Mouse (Mus musculus): Measurements from ENCODE around the gene Art4. TPM values are rescaled to one million over a fixed set of nuclear protein-coding genes. Genes with fewer than 3 reads are reported as not detected.

Gene Art4
- polyA plus RNA-seq, 1 experiment from 2014 or later, result 0.20 TPM

DNA sequence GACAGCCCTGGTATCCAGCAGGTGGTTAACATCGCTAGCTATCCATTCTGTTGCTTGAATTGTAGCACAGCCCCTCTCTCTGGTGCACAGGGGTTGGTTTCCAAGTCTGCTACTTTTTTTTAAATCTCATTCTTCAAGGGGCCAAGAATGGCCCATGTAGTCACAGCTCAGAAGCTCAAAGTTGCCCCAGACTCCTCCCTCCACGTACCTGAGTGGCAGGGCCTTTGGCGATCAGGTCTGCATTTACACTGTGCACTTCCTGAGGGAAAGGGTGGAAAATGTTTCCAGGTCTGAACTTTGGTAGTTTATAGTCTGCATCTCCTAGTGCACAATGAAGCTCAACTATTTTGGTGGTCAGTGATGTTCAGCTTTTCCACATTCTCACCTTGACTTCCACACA lies 10.3 kb downstream of the Art4 start:
- H3K27me3 ChIP-seq (ENCODE audit: control insufficient read depth, insufficient read depth, low read depth, low read length), result no peaks in the 10 kb centered on the region
- H3K36me3 ChIP-seq (ENCODE audit: control insufficient read depth, insufficient read depth, low read length), result no peaks in the 10 kb centered on the region
- no peak for ATAC-seq
- no peak overlapping the region for H3K27ac ChIP-seq (ENCODE audit: low read length)
- no peaks in the 10 kb centered on the region for H3K4me1 ChIP-seq (ENCODE audit: control insufficient read depth, insufficient read depth, low read length)
- H3K9me3 ChIP-seq (replicated peaks; ENCODE audit: control insufficient read depth, low read length, poor library complexity, severe bottlenecking), result no peaks in the 10 kb centered on the region
- WGBS, result 97% methylated on average over 3 of the region's 3 CpGs
- H3K4me3 ChIP-seq (ENCODE audit: low read depth, low read length), result no peak overlapping the region
- no peak overlapping the region for H3K4me2 ChIP-seq (ENCODE audit: low read length)
- H3K9ac ChIP-seq (ENCODE audit: low read depth, low read length), result no peak overlapping the region

DNA sequence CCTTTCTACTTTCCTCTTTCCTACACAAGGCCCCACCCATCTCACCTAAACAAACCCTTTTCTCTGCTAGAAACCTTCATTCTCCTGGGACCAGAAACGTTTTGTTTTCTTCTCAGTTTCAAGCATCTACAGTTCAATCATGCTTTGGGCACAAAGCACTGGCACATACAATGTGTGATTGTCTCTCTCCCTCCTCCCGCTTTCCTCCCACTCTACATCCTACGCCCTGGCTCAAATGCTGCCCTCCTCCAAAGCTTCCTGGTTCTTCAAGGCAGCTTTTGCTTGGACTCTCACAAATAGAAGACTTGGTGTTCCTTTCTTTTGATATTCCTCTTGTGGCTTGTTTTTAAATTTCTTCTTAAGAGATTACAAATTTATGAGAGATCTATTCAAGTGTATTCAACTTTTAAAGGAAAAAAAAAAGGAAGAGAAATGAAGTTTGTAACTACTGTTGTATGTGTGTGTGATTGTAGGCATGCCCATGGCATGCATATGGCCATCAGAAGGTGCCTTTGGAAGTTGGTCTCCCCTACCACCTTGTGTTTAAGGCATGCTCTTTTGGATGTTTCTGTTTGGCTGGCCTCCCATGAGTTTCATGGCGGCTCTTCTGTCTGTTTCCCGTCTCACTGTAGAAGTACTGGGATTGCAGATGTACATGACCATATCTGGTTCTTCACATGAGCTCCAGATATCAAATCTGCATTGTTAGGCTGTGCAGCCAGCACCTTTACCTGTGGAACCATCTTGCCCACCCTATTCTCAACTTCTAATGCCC lies 11.6 kb downstream of the Art4 start:
- H3K27me3 ChIP-seq (ENCODE audit: control insufficient read depth, insufficient read depth, low read depth, low read length), result no peaks in the 10 kb centered on the region
- H3K9ac ChIP-seq (ENCODE audit: low read depth, low read length), result no peak overlapping the region
- H3K36me3 ChIP-seq (ENCODE audit: control insufficient read depth, insufficient read depth, low read length), result no peaks in the 10 kb centered on the region
- no peak overlapping the region for H3K27ac ChIP-seq (ENCODE audit: low read length)
- H3K4me1 ChIP-seq (ENCODE audit: control insufficient read depth, insufficient read depth, low read length), result no peaks in the 10 kb centered on the region
- no peaks in the 10 kb centered on the region for H3K9me3 ChIP-seq (replicated peaks; ENCODE audit: control insufficient read depth, low read length, poor library complexity, severe bottlenecking)
- H3K4me3 ChIP-seq (ENCODE audit: low read depth, low read length), result no peak overlapping the region
- no peak overlapping the region for H3K4me2 ChIP-seq (ENCODE audit: low read length)
- ATAC-seq, result no peak
- whole genome bisulfite sequencing, result 73% methylated on average over 5 of the region's 5 CpGs

DNA sequence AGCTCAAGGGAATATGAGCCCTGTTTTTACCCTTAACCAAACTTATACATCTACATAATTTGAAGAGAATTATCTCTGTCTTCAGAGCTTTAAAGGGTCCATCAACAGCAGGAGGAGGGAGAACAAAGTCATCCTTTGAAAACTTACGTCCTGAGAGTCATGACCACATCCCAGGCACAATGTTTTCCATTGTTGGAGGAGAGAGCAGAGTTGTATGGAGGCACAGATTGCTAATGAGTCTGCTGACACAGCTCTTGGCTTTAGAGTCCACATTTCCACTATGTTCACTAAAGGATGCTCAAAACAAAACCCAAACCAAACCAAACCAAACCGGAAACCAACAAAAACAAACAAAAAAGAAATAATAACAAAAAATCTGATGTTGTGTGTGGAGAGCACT lies 12.6 kb downstream of the Art4 start:
- no peak overlapping the region for H3K27ac ChIP-seq (ENCODE audit: low read length)
- no peaks in the 10 kb centered on the region for H3K27me3 ChIP-seq (ENCODE audit: control insufficient read depth, insufficient read depth, low read depth, low read length)
- H3K4me3 ChIP-seq (ENCODE audit: low read depth, low read length), result no peak overlapping the region
- no peak overlapping the region for H3K9ac ChIP-seq (ENCODE audit: low read depth, low read length)
- 59% methylated on average over 2 of the region's 2 CpGs for WGBS
- no peaks in the 10 kb centered on the region for H3K36me3 ChIP-seq (ENCODE audit: control insufficient read depth, insufficient read depth, low read length)
- H3K9me3 ChIP-seq (replicated peaks; ENCODE audit: control insufficient read depth, low read length, poor library complexity, severe bottlenecking), result no peaks in the 10 kb centered on the region
- no peak for ATAC-seq
- no peaks in the 10 kb centered on the region for H3K4me1 ChIP-seq (ENCODE audit: control insufficient read depth, insufficient read depth, low read length)
- no peak overlapping the region for H3K4me2 ChIP-seq (ENCODE audit: low read length)

DNA sequence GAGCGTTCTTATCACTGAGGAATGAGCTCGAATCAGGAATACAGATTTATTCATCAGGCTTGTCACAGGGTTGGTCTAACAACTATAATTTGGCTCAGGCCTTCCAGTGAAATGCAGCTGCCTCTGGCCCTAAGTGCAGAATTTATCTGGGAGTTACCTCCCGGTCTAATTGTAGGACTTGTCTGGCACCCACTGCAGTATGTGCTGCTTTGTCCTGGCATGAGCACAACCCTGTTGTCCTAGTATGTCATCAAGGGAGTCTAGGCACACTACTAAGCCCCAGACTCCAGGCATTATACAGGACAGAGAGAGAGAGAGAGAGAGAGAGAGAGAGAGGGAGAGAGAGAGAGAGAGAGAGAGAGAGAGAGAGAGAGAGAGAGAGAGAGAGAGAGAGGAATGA lies 20.2 kb downstream of the Art4 start:
- no peak overlapping the region for H3K4me3 ChIP-seq (ENCODE audit: low read depth, low read length)
- H3K4me1 ChIP-seq (ENCODE audit: control insufficient read depth, insufficient read depth, low read length), result no peaks in the 10 kb centered on the region
- no peaks in the 10 kb centered on the region for H3K9me3 ChIP-seq (replicated peaks; ENCODE audit: control insufficient read depth, low read length, poor library complexity, severe bottlenecking)
- 84% methylated on average over 3 of the region's 3 CpGs for WGBS
- no peaks in the 10 kb centered on the region for H3K27me3 ChIP-seq (ENCODE audit: control insufficient read depth, insufficient read depth, low read depth, low read length)
- H3K9ac ChIP-seq (ENCODE audit: low read depth, low read length), result no peak overlapping the region
- H3K27ac ChIP-seq (ENCODE audit: low read length), result no peak overlapping the region
- H3K4me2 ChIP-seq (ENCODE audit: low read length), result no peak overlapping the region
- no peak for ATAC-seq
- no peaks in the 10 kb centered on the region for H3K36me3 ChIP-seq (ENCODE audit: control insufficient read depth, insufficient read depth, low read length)

DNA sequence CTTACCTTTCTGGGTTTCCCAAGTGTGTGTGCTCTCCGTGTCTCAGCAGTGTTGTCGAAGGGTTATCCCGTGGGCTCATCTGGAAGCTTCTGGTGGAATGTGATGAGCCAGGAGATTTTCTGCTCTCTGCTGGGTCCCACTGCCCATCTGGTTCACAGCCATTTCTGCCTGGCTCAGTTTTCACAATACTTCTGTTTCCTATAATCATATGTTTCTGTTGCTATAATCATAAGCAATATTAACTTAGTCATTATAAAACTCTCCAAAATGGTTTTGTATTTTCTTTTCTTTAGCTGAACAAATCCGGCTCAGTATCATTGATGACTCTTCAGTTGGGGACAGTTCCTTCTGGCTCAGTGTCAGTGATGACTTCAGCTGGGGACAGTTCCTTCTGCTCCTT lies 22.2 kb downstream of the Art4 start, which contains the start of gene Smco3:
Smco3 (minus strand) TSS at position 101 of the 400 bp plus-strand sequence.
- 57% methylated on average over 4 of the region's 4 CpGs for WGBS
- Histone ChIP-seq H3K4me1 (ENCODE audit: control insufficient read depth, insufficient read depth, low read length) (no peaks in the 10 kb centered on the region), H3K27ac (ENCODE audit: low read length) (no peak within 1 kb of the TSS), H3K4me2 (ENCODE audit: low read length) (0 out of 2 replicates have a peak within 1 kb of the TSS, but pooled peaks have one; percentile 12), H3K4me3 (ENCODE audit: low read depth, low read length) (no peak within 1 kb of the TSS), H3K9ac (ENCODE audit: low read depth, low read length) (no peak within 1 kb of the TSS), H3K27me3 (ENCODE audit: control insufficient read depth, insufficient read depth, low read depth, low read length) (peaks cover 7% of the 10 kb centered on the region; the same call in 1 of the 2 replicates), H3K9me3 (replicated peaks; ENCODE audit: control insufficient read depth, low read length, poor library complexity, severe bottlenecking) (no peaks in the 10 kb centered on the region), H3K36me3 (ENCODE audit: control insufficient read depth, insufficient read depth, low read length) (no peaks in the 10 kb centered on the region)
- ATAC-seq, result no peak

DNA sequence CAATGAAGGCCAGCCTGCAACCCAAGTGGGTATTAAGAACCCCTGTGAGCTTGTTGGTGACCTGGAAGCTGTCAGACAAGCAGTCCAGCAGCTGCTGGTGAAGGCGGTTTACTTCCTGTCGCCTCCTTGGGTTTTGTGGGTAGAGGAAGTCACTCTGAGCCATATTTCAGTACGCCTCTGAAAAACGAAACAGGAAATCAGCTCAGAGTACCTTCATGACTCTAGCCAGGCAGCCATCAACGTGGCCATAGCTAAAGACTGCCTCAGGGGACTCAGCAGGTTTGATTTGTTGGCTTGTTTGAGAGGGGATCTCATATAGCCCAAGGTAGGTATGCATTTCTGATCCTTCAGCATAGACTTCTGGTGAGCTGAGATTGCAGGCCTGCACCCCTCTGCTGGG lies 25.8 kb downstream of the Art4 start:
- Histone ChIP-seq H3K4me3 (ENCODE audit: low read depth, low read length) (no peak overlapping the region), H3K4me1 (ENCODE audit: control insufficient read depth, insufficient read depth, low read length) (peaks cover 8% of the 10 kb centered on the region), H3K4me2 (ENCODE audit: low read length) (no peak overlapping the region), H3K27me3 (ENCODE audit: control insufficient read depth, insufficient read depth, low read depth, low read length) (peaks cover 7% of the 10 kb centered on the region; the same call in 1 of the 2 replicates), H3K9ac (ENCODE audit: low read depth, low read length) (no peak overlapping the region), H3K27ac (ENCODE audit: low read length) (no peak overlapping the region), H3K36me3 (ENCODE audit: control insufficient read depth, insufficient read depth, low read length) (no peaks in the 10 kb centered on the region), H3K9me3 (replicated peaks; ENCODE audit: control insufficient read depth, low read length, poor library complexity, severe bottlenecking) (no peaks in the 10 kb centered on the region)
- ATAC-seq, result no peak
- 81% methylated on average over 5 of the region's 5 CpGs for WGBS

DNA sequence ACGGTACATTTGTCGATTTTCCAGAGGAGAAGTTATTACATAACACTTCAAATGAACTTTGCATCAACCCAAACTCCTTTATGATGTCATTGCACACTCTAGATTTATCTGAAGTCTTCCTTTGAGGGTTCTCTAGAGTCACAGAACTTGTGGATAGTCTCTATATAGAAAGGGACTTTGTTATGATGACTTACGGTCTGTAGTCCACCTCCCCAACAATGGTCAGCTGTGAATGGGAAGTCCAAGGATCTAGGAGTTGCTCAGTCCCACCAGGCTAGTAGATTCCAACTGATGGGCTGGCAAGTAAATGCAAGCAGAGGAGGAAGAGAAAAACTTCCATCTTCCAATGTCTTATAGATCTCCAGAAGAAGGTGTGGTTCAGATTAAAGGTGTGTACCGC lies 28.9 kb downstream of the Art4 start:
- WGBS, result 36% methylated on average over 4 of the region's 4 CpGs
- peak overlapping the region; percentile 57; the same call in 1 of the 2 replicates for H3K9ac ChIP-seq (ENCODE audit: low read depth, low read length)
- H3K27ac ChIP-seq (ENCODE audit: low read length), result peak overlapping the region; percentile 87
- H3K4me3 ChIP-seq (ENCODE audit: low read depth, low read length), result peak overlapping the region; percentile 100
- ATAC-seq, result no peak
- peaks cover 11% of the 10 kb centered on the region; the same call in 1 of the 2 replicates for H3K36me3 ChIP-seq (ENCODE audit: control insufficient read depth, insufficient read depth, low read length)
- peaks cover 11% of the 10 kb centered on the region for H3K4me1 ChIP-seq (ENCODE audit: control insufficient read depth, insufficient read depth, low read length)
- peak overlapping the region; percentile 61 for H3K4me2 ChIP-seq (ENCODE audit: low read length)
- H3K27me3 ChIP-seq (ENCODE audit: control insufficient read depth, insufficient read depth, low read depth, low read length), result peaks cover 7% of the 10 kb centered on the region; the same call in 1 of the 2 replicates
- H3K9me3 ChIP-seq (replicated peaks; ENCODE audit: control insufficient read depth, low read length, poor library complexity, severe bottlenecking), result no peaks in the 10 kb centered on the region

DNA sequence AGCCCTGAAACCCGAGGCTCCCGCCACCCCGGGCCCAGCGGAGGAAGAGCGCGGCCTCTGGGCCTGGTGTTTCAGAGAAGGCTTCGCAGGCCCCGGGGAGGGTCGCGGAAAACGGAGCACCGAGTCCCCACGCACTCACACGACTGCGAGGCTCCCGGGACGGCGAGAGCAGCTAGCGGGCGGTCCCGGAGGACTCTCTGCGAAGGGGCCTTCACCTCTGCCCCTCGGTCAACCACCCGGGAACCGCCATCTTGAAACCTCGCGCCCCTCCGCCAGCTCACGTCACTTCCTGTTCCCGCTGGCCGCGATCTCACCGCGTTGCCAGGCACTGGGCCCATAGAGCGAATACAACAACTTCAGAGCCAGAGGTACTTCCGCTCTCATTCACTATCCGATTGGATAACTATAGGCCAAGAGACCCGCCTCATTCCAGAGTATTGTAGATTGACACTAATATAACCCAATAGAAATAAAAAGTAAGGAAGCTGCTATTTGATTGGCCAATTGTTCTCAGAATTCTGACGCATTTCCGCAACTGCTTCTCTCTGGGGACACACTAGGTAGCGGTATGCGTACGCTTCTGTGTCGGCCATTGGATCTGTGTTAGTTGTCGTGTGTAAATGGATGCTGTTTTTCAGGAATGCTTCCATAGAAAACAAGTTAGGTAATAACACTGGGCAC lies 29.5 kb downstream of the Art4 start, which contains the start of gene Wbp11:
Wbp11 (minus strand) TSS at position 353 of the 681 bp plus-strand sequence.
- Histone ChIP-seq H3K36me3 (ENCODE audit: control insufficient read depth, insufficient read depth, low read length) (peaks cover 12% of the 10 kb centered on the region), H3K4me3 (ENCODE audit: low read depth, low read length) (peak within 1 kb of the TSS; percentile 100), H3K4me1 (ENCODE audit: control insufficient read depth, insufficient read depth, low read length) (peaks cover 11% of the 10 kb centered on the region), H3K27ac (ENCODE audit: low read length) (peak within 1 kb of the TSS; percentile 87), H3K27me3 (ENCODE audit: control insufficient read depth, insufficient read depth, low read depth, low read length) (peaks cover 7% of the 10 kb centered on the region; the same call in 1 of the 2 replicates), H3K9me3 (replicated peaks; ENCODE audit: control insufficient read depth, low read length, poor library complexity, severe bottlenecking) (no peaks in the 10 kb centered on the region), H3K4me2 (ENCODE audit: low read length) (peak within 1 kb of the TSS; percentile 77), H3K9ac (ENCODE audit: low read depth, low read length) (peak within 1 kb of the TSS; percentile 98)
- under 1% methylated on average over 45 of the region's 45 CpGs for WGBS
- peak; percentile 100 for ATAC-seq

DNA sequence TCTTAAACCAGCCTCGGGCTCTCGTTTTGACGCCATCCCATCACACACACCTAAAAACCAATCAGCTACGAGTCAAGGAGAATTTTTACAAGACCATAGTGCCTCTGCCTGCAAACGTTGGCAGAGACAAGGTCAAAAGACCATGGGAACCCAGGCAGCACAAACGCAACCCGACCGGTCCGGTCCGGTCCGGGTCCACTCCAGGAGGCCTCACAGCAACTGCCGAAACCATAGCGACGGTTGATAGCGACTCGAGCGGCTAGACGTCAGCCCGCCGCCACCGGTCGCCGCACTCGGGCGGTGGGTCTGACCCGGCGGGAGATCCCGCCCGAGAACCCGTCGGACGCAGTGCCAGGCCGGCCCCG lies 30.0 kb downstream of the Art4 start, which contains the start of gene BC049715:
BC049715 (plus strand) TSS at position 111 of the 365 bp plus-strand sequence.
- H3K9me3 ChIP-seq (replicated peaks; ENCODE audit: control insufficient read depth, low read length, poor library complexity, severe bottlenecking), result no peaks in the 10 kb centered on the region
- H3K4me3 ChIP-seq (ENCODE audit: low read depth, low read length), result peak within 1 kb of the TSS; percentile 100
- peaks cover 7% of the 10 kb centered on the region; the same call in 1 of the 2 replicates for H3K27me3 ChIP-seq (ENCODE audit: control insufficient read depth, insufficient read depth, low read depth, low read length)
- peak within 1 kb of the TSS; percentile 87 for H3K27ac ChIP-seq (ENCODE audit: low read length)
- peaks cover 11% of the 10 kb centered on the region for H3K4me1 ChIP-seq (ENCODE audit: control insufficient read depth, insufficient read depth, low read length)
- peaks cover 17% of the 10 kb centered on the region for H3K36me3 ChIP-seq (ENCODE audit: control insufficient read depth, insufficient read depth, low read length)
- ATAC-seq, result peak; percentile 33; the same call in 1 of the 2 replicates
- under 1% methylated on average over 34 of the region's 34 CpGs for WGBS
- peak within 1 kb of the TSS; percentile 77 for H3K4me2 ChIP-seq (ENCODE audit: low read length)
- peak within 1 kb of the TSS; percentile 98 for H3K9ac ChIP-seq (ENCODE audit: low read depth, low read length)
